Mouse (Mus musculus) heart, embryonic 16.5 days (tissue): ENCODE results near the gene Med15. TPM values are rescaled to one million over a fixed set of nuclear protein-coding genes. Genes with fewer than 3 reads are reported as not detected.
A peak's percentile ranks its signal among the peaks of the same experiment; 100 is the strongest.

Experiments used
- ATAC-seq: fragments of 200-750 bp; cut with Nextera tagmentation; replicated peaks from 2 replicates; pipeline ENCODE4 v1.8.0; 2017; ENCODE audit warnings: moderate number of reproducible peaks; ENCODE audit not compliant: insufficient read depth, low FRiP score; ENCODE audit errors: extremely low read depth
- H3K27ac ChIP-seq: fragments of 300-500 bp; sonication (generic); 2 replicates; pipeline ENCODE4 v1.5.1; 2014; ENCODE audit warnings: mild to moderate bottlenecking, low read length, control low read depth, moderate library complexity
- H3K27me3 ChIP-seq: fragments of 300-500 bp; sonication (generic); 2 replicates; pipeline ENCODE4 v1.6.1; 2014; ENCODE audit warnings: low read length, mixed read lengths; ENCODE audit not compliant: control insufficient read depth, insufficient read depth
- H3K36me3 ChIP-seq: fragments of 300-500 bp; sonication (generic); 2 replicates; pipeline ENCODE4 v1.6.1; 2014; ENCODE audit not compliant: control insufficient read depth, insufficient read depth
- H3K4me1 ChIP-seq: fragments of 300-500 bp; sonication (generic); 2 replicates; pipeline ENCODE4 v1.6.1; 2014; ENCODE audit warnings: low read length, mixed read lengths; ENCODE audit not compliant: control insufficient read depth, insufficient read depth
- H3K4me2 ChIP-seq: fragments of 300-500 bp; sonication (generic); 2 replicates; pipeline ENCODE4 v1.6.1; 2014; ENCODE audit warnings: low read depth, mild to moderate bottlenecking, control low read depth, low read length
- H3K4me3 ChIP-seq: fragments of 300-500 bp; sonication (generic); 2 replicates; pipeline ENCODE4 v1.5.1; 2014; ENCODE audit warnings: mild to moderate bottlenecking, control low read depth, low read length
- H3K9ac ChIP-seq: fragments of 300-500 bp; sonication (generic); 2 replicates; pipeline ENCODE4 v1.6.1; 2014; ENCODE audit warnings: low read length, control low read depth
- H3K9me3 ChIP-seq: fragments of 300-500 bp; sonication (generic); replicated peaks from 2 replicates; pipeline ENCODE4 v1.6.1; 2016; ENCODE audit warnings: low read length; ENCODE audit not compliant: control insufficient read depth
- WGBS: fragments of 180-500 bp; shearing (Covaris S2); extraction: QIAGEN DNeasy Blood & Tissue Kit; methylation state at CpG from one replicate; pipeline ENCODE4 v1.1.7; 2014; 5-methylcytosine and 5-hydroxymethylcytosine counted together
- polyA plus RNA-seq: library from polyadenylated mRNA; unstranded; fragments of >200 nt; fragmentation: Nextera tagmentation; extraction: Ambion mirVana; gene quantifications from 2 replicates; pipeline ENCODE4 v1.2.1, GENCODE M21; 2015

Med15 gene
- polyA plus RNA-seq, 1 experiment from 2014 or later: 35.9 TPM

GRCm38 (mm10) chr16:17724448-17724847, 8.2 kb downstream of the Med15 start:
- Histone ChIP-seq H3K4me2 (no peak overlapping the region), H3K27me3 (no peaks in the 10 kb centered on the region), H3K4me1 (peaks cover 17% of the 10 kb centered on the region), H3K27ac (no peak overlapping the region), H3K9me3 (no peaks in the 10 kb centered on the region), H3K9ac (no peak overlapping the region), H3K36me3 (no peaks in the 10 kb centered on the region), H3K4me3 (no peak overlapping the region)
- no peak for ATAC-seq
- 88% methylated on average over 3 of the region's 3 CpGs for WGBS

- Histone ChIP-seq H3K36me3 (no peaks in the 10 kb centered on the region), H3K9ac (no peak overlapping the region), H3K4me3 (peak overlapping the region; percentile 72), H3K27me3 (no peaks in the 10 kb centered on the region), H3K9me3 (no peaks in the 10 kb centered on the region), H3K27ac (no peak overlapping the region), H3K4me2 (peak overlapping the region; percentile 55; the same call in 1 of the 2 replicates), H3K4me1 (peaks cover 17% of the 10 kb centered on the region)
- no peak for ATAC-seq
- WGBS: 74% methylated on average over 1 of the region's 1 CpGs
These were observed 9.4 kb downstream of the Med15 start for GRCm38 (mm10) chr16:17723325-17723626.

GRCm38 (mm10) chr16:17722461-17723324, 10.0 kb downstream of the Med15 start:
- peak; percentile 91 for ATAC-seq
- H3K4me3 ChIP-seq: peak overlapping the region; percentile 72

DNA sequence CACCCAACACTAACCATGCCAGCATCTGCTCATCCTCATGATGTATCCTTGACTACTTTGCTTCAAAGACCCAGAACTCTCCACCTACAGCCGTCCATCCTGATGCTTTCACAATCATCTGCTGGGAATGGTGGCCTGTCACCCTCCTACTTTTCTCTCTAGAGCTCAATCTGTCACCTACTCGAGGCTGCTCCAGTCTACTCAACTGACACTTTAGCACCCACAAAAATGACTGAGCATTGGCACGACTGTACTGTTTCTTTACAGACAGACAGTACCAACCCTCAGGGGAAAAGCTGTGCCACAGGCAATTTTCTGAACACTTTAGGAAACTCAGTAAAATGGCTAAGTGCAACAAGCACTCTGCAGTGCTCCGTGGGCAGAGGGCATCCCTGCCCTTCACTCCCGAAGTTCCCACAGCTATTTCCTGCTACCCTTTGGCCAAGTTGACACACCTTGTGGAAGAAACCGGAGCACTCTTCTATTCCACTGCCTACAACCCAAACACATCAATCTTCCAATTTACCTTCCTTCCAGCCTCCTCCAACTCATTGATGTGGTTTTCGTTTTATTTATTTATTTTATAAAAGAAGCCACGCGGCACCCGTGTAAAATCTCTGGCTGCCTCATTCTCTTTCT, 10.8 kb downstream of the Med15 start:
- no peak for ATAC-seq
- peak overlapping the region; percentile 75 for H3K27ac ChIP-seq
- H3K4me3 ChIP-seq: peak overlapping the region; percentile 72

More at GRCm38 (mm10) chr16:17722461-17723324, 10.0 kb downstream of the Med15 start:
- Histone ChIP-seq H3K27me3 (no peaks in the 10 kb centered on the region), H3K9ac (peak overlapping the region; percentile 87), H3K27ac (peak overlapping the region; percentile 75), H3K36me3 (no peaks in the 10 kb centered on the region), H3K4me1 (peaks cover 20% of the 10 kb centered on the region), H3K4me2 (peak overlapping the region; percentile 86), H3K9me3 (no peaks in the 10 kb centered on the region)
- WGBS: 1% methylated on average over 44 of the region's 44 CpGs

GRCm38 (mm10) chr16:17721114-17721808, 11.4 kb downstream of the Med15 start:
- no peaks in the 10 kb centered on the region for H3K9me3 ChIP-seq
- H3K27me3 ChIP-seq: no peaks in the 10 kb centered on the region
- no peak overlapping the region for H3K27ac ChIP-seq
- WGBS: 61% methylated on average over 9 of the region's 9 CpGs
- H3K4me3 ChIP-seq: peak overlapping the region; percentile 72
- H3K4me2 ChIP-seq: peak overlapping the region; percentile 86
- no peak for ATAC-seq
- no peaks in the 10 kb centered on the region for H3K36me3 ChIP-seq
- peaks cover 15% of the 10 kb centered on the region for H3K4me1 ChIP-seq
- H3K9ac ChIP-seq: peak overlapping the region; percentile 36; the same call in 1 of the 2 replicates

More for the DNA sequence above, 10.8 kb downstream of the Med15 start:
- WGBS: 3% methylated on average over 10 of the region's 10 CpGs
- no peaks in the 10 kb centered on the region for H3K27me3 ChIP-seq
- H3K9ac ChIP-seq: peak overlapping the region; percentile 87
- H3K36me3 ChIP-seq: no peaks in the 10 kb centered on the region
- H3K9me3 ChIP-seq: no peaks in the 10 kb centered on the region
- peaks cover 18% of the 10 kb centered on the region for H3K4me1 ChIP-seq
- peak overlapping the region; percentile 86 for H3K4me2 ChIP-seq

GRCm38 (mm10) chr16:17717791-17718190, 14.9 kb downstream of the Med15 start:
- 77% methylated on average over 1 of the region's 1 CpGs for WGBS
- Histone ChIP-seq H3K27ac (no peak overlapping the region), H3K4me2 (no peak overlapping the region), H3K36me3 (no peaks in the 10 kb centered on the region), H3K27me3 (no peaks in the 10 kb centered on the region), H3K9ac (no peak overlapping the region), H3K4me3 (no peak overlapping the region), H3K9me3 (no peaks in the 10 kb centered on the region), H3K4me1 (peaks cover 15% of the 10 kb centered on the region)
- ATAC-seq: no peak

DNA sequence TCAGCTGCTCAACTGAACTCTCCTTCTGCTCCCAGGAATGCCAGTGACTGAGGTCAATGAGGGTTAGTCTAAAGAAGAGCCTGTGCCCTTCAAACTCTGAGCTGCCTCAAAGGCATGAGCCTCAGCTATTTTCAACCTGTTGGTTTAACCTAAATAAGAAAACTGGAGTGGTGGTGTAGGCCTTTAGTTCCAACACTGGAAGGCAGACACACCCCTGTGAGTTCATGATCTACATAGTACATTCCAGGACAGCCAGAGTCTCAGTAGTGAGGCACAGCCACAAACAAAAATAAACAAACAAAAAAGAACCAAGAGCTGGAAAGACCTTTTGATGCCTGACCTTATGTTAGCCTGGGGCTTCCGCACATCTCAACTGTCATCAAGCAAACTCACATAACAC, 25.1 kb downstream of the Med15 start:
- ATAC-seq: no peak
- Histone ChIP-seq H3K9me3 (no peaks in the 10 kb centered on the region), H3K4me1 (peaks cover 6% of the 10 kb centered on the region), H3K4me2 (no peak overlapping the region), H3K27me3 (no peaks in the 10 kb centered on the region), H3K36me3 (peaks cover under 1% of the 10 kb centered on the region; the same call in 1 of the 2 replicates), H3K9ac (no peak overlapping the region), H3K4me3 (no peak overlapping the region), H3K27ac (no peak overlapping the region)
- WGBS: 77% methylated on average over 1 of the region's 1 CpGs

- peaks cover 23% of the 10 kb centered on the region for H3K36me3 ChIP-seq
- no peaks in the 10 kb centered on the region for H3K27me3 ChIP-seq
- H3K27ac ChIP-seq: no peak overlapping the region
- H3K4me1 ChIP-seq: no peaks in the 10 kb centered on the region
- H3K4me3 ChIP-seq: no peak overlapping the region
- ATAC-seq: no peak
- 84% methylated on average over 2 of the region's 2 CpGs for WGBS
- no peak overlapping the region for H3K4me2 ChIP-seq
- no peaks in the 10 kb centered on the region for H3K9me3 ChIP-seq
- H3K9ac ChIP-seq: no peak overlapping the region
These were observed 31.7 kb downstream of the Med15 start for GRCm38 (mm10) chr16:17701043-17701405.
